35 mouse cellular contexts compared by ENCODE assay signal in the genomic region with DNA sequence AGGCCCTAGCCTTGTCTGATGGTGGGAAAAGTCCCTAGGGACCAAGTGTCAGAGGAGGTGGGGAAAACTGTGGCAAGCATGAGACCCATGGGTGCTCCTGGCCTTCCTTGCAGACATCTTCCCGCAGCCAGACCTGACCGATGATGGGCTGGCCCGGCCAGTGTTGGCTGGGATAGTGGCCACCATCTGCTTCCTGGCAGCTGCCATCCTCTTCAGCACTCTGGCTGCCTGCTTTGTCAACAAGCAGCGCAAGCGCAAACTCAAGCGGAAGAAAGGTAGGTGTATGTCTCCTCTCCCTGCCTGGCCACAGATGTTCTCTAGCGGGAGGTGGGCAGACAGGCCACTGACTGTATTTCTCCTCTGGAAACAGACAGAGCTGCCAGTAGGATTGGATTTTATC. TPM values are rescaled to one million over a fixed set of nuclear protein-coding genes. Genes with fewer than 3 reads are reported as not detected.
A peak's percentile ranks its signal among the peaks of the same experiment; 100 is the strongest.
DNase-seq lines count a peak whose midpoint lies in the region; ATAC-seq lines count a peak whose summit lies in the region.
"Had no signal": no experiment of that assay in that cellular context is flagged by ENCODE, and none has a peak within 500 bp of the region (broad histone marks: within the 10 kb centered on the region; RNA-seq: fewer than 3 reads in every experiment).

No protein-coding gene starts in this region.

- ATAC-seq in hindbrain, embryonic 16.5 days: 0 out of 2 replicates have a peak, but pooled peaks have one; percentile 19
- no peak for ATAC-seq in hindbrain, embryonic 12.5 days (ENCODE audit: low FRiP score)
- ATAC-seq in cerebellum, adult (ENCODE audit: insufficient number of reproducible peaks, low FRiP score, low TSS enrichment): peak; percentile 63; the same call in 1 of the 2 replicates
- ATAC-seq: activated CD4-positive, CD25-positive, alpha-beta regulatory T cell, adult 4 months; forebrain, embryonic 14.5 days; intestine, embryonic 16.5 days; lung, postnatal 0 days; midbrain, embryonic 13.5 days had no signal

- intact Hi-C loops in heart, postnatal 36 days (cut with DNase I): no loop called here

- no peak overlapping the region for H3K9ac ChIP-seq in hindbrain, embryonic 16.5 days (ENCODE audit: low read depth, low read length)
- H3K9ac ChIP-seq in hindbrain, embryonic 12.5 days: no peak overlapping the region
- H3K9ac ChIP-seq: embryonic facial prominence, embryonic 12.5 days; limb, embryonic 15.5 days; liver, embryonic 13.5 days; midbrain, embryonic 13.5 days; neural tube, embryonic 15.5 days had no signal

- DNase-seq in cerebellum, adult 8-10 months: peak; percentile 60
- peak; percentile 75 to 81 for DNase-seq in cerebellum, postnatal 25 days
- DNase-seq in heart, postnatal 36 days: no peak
- DNase-seq in testis, postnatal 14 days (ENCODE audit: low spot score): no peak
- no peak for DNase-seq in ovary, postnatal 14 days (ENCODE audit: low spot score)
- DNase-seq: adrenal gland, adult 2 months; adrenal gland, postnatal 36 days; embryo, embryonic 11 days; gastrocnemius, adult 2 months; gastrocnemius, postnatal 36 days; heart, adult 18-20 months; kidney, adult 8-10 months; kidney, postnatal 10 days; liver, embryonic 13.5 days; lung, adult 18-20 months; lung, postnatal 4 days; right cerebral cortex, postnatal 4 days; thymus, adult 2 months; thymus, postnatal 36 days had no signal

- H3K36me3 ChIP-seq in hindbrain, embryonic 16.5 days (ENCODE audit: control insufficient read depth, insufficient read depth, low read length): peaks cover 31% of the 10 kb centered on the region
- H3K36me3 ChIP-seq in hindbrain, embryonic 12.5 days: peaks cover 58% of the 10 kb centered on the region
- H3K36me3 ChIP-seq: embryonic facial prominence, embryonic 12.5 days; limb, embryonic 15.5 days; liver, embryonic 13.5 days had no signal

- H3K27ac ChIP-seq in hindbrain, embryonic 16.5 days (ENCODE audit: low read depth, low read length): no peak overlapping the region
- H3K27ac ChIP-seq in hindbrain, embryonic 12.5 days: no peak overlapping the region
- H3K27ac ChIP-seq: embryonic facial prominence, embryonic 12.5 days; gastrocnemius, adult 2 months; left cerebral cortex, adult 2 months; limb, embryonic 15.5 days; liver, embryonic 13.5 days; midbrain, embryonic 13.5 days; neural tube, embryonic 15.5 days; stomach, postnatal 0 days had no signal

- no peak overlapping the region for H3K4me3 ChIP-seq in hindbrain, embryonic 16.5 days (ENCODE audit: low read length)
- H3K4me3 ChIP-seq in hindbrain, embryonic 12.5 days: no peak overlapping the region
- H3K4me3 ChIP-seq: embryonic facial prominence, embryonic 12.5 days; gastrocnemius, adult 2 months; left cerebral cortex, adult 2 months; limb, embryonic 15.5 days; liver, embryonic 13.5 days; megakaryocyte, embryonic 14.5 days; midbrain, embryonic 13.5 days; neural tube, embryonic 15.5 days had no signal

- no peaks in the 10 kb centered on the region for H3K9me3 ChIP-seq in hindbrain, embryonic 16.5 days (ENCODE audit: control insufficient read depth, low read length)
- no peaks in the 10 kb centered on the region for H3K9me3 ChIP-seq in hindbrain, embryonic 12.5 days (replicated peaks)
- H3K9me3 ChIP-seq: embryonic facial prominence, embryonic 12.5 days; limb, embryonic 15.5 days; liver, embryonic 13.5 days; megakaryocyte, embryonic 14.5 days; midbrain, embryonic 13.5 days; neural tube, embryonic 15.5 days had no signal

- 83% methylated on average over 7 of the region's 7 CpGs for WGBS in hindbrain, embryonic 16.5 days
- WGBS in hindbrain, embryonic 12.5 days: 91% methylated on average over 7 of the region's 7 CpGs

- H3K4me2 ChIP-seq in hindbrain, embryonic 16.5 days (ENCODE audit: low read length): no peak overlapping the region
- H3K4me2 ChIP-seq in hindbrain, embryonic 12.5 days (replicated peaks): no peak overlapping the region
- H3K4me2 ChIP-seq: embryonic facial prominence, embryonic 12.5 days; heart, embryonic 11.5 days; limb, embryonic 15.5 days; liver, embryonic 13.5 days; midbrain, embryonic 13.5 days; neural tube, embryonic 15.5 days had no signal

- H3K27me3 ChIP-seq in hindbrain, embryonic 16.5 days (replicated peaks; ENCODE audit: control insufficient read depth, insufficient read depth, low read length): no peaks in the 10 kb centered on the region
- H3K27me3 ChIP-seq in hindbrain, embryonic 12.5 days: no peaks in the 10 kb centered on the region
- H3K27me3 ChIP-seq: CH12.LX; embryonic facial prominence, embryonic 12.5 days; limb, embryonic 15.5 days; liver, embryonic 13.5 days; megakaryocyte, embryonic 14.5 days; midbrain, embryonic 13.5 days; neural tube, embryonic 15.5 days had no signal

- no peaks in the 10 kb centered on the region; the same call in 1 of the 2 replicates for H3K4me1 ChIP-seq in hindbrain, embryonic 16.5 days (ENCODE audit: control insufficient read depth, insufficient read depth, low read depth, low read length)
- no peaks in the 10 kb centered on the region; the same call in none of the 2 replicates for H3K4me1 ChIP-seq in hindbrain, embryonic 12.5 days
- H3K4me1 ChIP-seq: embryonic facial prominence, embryonic 12.5 days; limb, embryonic 15.5 days; liver, embryonic 13.5 days; megakaryocyte, embryonic 14.5 days had no signal

RNA-seq across cellular contexts. Expression of gene Igsf9b, which starts 32.5 kb away (rescaled TPM):
- polyA plus RNA-seq in hindbrain, embryonic 16.5 days (2015; fragmentation: Nextera tagmentation; extraction: Ambion mirVana): 25.6 and 26.8 TPM in 2 replicates
- 10.3 and 11.6 TPM in 2 replicates for polyA plus RNA-seq in hindbrain, embryonic 12.5 days (2016; fragmentation: Nextera tagmentation; extraction: Ambion mirVana)
- 1 to 10 TPM; 3.8 to 4.9 TPM for total RNA-seq in heart, postnatal 36 days (2021)

Comparison
In these comparisons a context has a peak if more than half of its experiments do, and no peak if none do; other contexts are left out.
1. DNase-seq: peak in cerebellum, adult 8-10 months (single experiment) and cerebellum, postnatal 25 days (2 of 2); none in heart, postnatal 36 days (0 of 2), testis, postnatal 14 days (single experiment) and ovary, postnatal 14 days (single experiment).